Mouse (Mus musculus): ENCODE data around the gene Mpz. TPM values are rescaled to one million over a fixed set of nuclear protein-coding genes. Genes with fewer than 3 reads are reported as not detected.
A peak's percentile ranks its signal among the peaks of the same experiment; 100 is the strongest.

The Mpz gene
- polyA plus RNA-seq, 1 experiment from 2014 or later, result 6.8 TPM

DNA sequence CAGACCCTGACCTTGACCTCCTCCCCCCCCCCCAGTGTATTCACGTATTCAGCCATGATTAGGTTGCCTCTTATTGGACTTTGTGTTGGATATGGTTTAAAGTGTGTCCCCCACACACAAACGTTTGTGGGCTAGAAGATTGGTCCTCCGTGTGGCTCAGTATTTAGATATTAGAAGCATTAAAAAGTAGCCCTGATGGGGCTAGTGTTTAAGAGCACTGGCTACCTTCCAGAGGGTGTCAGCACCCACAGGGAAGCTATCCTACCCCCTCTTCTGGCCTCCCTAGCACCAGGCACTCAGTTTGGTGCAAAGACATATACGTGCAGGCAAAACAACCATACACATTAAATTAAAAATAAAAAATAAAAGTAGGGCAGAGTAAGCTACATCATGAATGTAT, 37.5 kb upstream of the Mpz start:
- no peaks in the 10 kb centered on the region for H3K36me3 ChIP-seq
- H3K9ac ChIP-seq, result no peak overlapping the region
- no peaks in the 10 kb centered on the region for H3K27me3 ChIP-seq
- H3K4me3 ChIP-seq, result no peak overlapping the region
- WGBS, result 70% methylated on average over 4 of the region's 4 CpGs
- no peak overlapping the region for H3K27ac ChIP-seq
- H3K9me3 ChIP-seq, result no peaks in the 10 kb centered on the region
- H3K4me2 ChIP-seq, result peak overlapping the region; percentile 68; the same call in 1 of the 2 replicates
- H3K4me1 ChIP-seq, result peaks cover 19% of the 10 kb centered on the region
- ATAC-seq (ENCODE audit: insufficient number of reproducible peaks, low FRiP score, low TSS enrichment, low read depth), result no peak

DNA sequence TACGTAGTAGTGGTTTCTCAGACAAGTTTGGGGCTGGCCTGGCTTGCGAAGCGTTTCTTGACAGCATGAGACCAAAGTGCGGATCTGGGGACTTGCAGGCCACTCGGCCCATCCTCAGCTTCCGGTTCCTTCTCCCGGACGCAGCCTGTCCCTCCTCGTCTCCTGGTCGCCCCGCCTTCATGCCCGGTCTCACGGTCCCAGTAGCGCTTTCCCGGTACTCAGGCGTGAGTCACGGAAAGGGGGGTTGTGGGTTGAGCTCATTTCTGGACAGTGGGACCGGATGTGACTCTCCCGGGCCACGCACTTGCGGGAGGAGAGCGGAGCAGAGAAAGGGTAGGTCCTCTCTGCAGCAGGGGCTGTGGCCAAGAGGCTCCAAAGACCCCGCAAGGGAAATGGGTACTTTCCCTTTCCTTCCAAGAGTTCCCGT, 36.6 kb upstream of the Mpz start, which contains the start of gene Cfap126:
TSS of gene Cfap126 (plus strand) at position 46 of the 427 bp plus-strand sequence.
- Histone ChIP-seq H3K4me2 (peak within 1 kb of the TSS; percentile 68), H3K36me3 (no peaks in the 10 kb centered on the region), H3K9ac (peak within 1 kb of the TSS; percentile 65), H3K27me3 (no peaks in the 10 kb centered on the region), H3K4me3 (peak within 1 kb of the TSS; percentile 54), H3K4me1 (peaks cover 19% of the 10 kb centered on the region), H3K9me3 (no peaks in the 10 kb centered on the region), H3K27ac (peak within 1 kb of the TSS; percentile 80)
- WGBS, result under 1% methylated on average over 24 of the region's 24 CpGs
- ATAC-seq (ENCODE audit: insufficient number of reproducible peaks, low FRiP score, low TSS enrichment, low read depth), result no peak

DNA sequence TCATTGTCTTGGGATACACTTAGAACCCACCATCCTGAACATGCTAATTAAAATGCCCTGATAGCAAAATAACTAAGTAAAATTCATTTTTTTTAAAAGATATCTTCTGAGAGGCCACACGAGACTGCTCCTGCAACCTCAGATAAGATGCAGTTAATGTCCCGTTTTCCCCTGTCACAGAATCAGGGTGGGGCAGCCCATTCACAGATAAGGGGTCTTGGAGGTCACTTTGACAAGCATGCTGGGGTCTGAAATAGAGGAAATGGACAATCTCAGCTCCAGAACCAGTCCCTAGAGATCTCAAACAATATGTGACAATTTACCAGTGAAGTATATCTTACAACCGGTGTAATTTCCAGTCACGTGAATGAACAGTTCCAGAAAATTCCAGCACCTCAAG, 34.2 kb upstream of the Mpz start:
- 65% methylated on average over 4 of the region's 4 CpGs for WGBS
- Histone ChIP-seq H3K27ac (no peak overlapping the region), H3K4me1 (peaks cover 12% of the 10 kb centered on the region), H3K4me3 (no peak overlapping the region), H3K9ac (no peak overlapping the region), H3K9me3 (no peaks in the 10 kb centered on the region), H3K27me3 (no peaks in the 10 kb centered on the region), H3K4me2 (no peak overlapping the region), H3K36me3 (no peaks in the 10 kb centered on the region)
- no peak for ATAC-seq (ENCODE audit: insufficient number of reproducible peaks, low FRiP score, low TSS enrichment, low read depth)

DNA sequence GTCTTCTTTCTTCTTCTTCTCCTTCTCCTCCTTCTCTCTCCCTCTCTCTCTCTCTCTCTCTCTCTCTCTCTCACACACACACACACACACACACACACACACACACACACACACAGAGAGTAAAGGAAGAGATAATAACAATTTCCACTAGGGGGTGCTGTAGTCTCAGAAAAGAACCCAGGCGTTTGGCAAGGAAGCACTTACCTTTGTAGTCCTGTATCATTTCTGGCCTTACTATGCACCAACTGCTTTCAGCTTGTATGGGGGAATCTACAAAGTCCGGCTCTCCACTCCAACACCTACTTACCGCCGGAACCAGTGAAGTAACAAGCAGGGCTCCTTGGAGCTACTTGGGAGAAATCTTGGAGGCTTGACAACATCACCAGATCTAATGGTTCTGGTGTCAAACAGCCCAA, 32.2 kb upstream of the Mpz start:
- no peak for ATAC-seq (ENCODE audit: insufficient number of reproducible peaks, low FRiP score, low TSS enrichment, low read depth)
- Histone ChIP-seq H3K9ac (no peak overlapping the region), H3K4me3 (no peak overlapping the region), H3K4me2 (no peak overlapping the region), H3K36me3 (no peaks in the 10 kb centered on the region), H3K9me3 (no peaks in the 10 kb centered on the region), H3K27ac (no peak overlapping the region), H3K27me3 (no peaks in the 10 kb centered on the region), H3K4me1 (peaks cover 5% of the 10 kb centered on the region)
- 6% methylated on average over 4 of the region's 4 CpGs for WGBS

DNA sequence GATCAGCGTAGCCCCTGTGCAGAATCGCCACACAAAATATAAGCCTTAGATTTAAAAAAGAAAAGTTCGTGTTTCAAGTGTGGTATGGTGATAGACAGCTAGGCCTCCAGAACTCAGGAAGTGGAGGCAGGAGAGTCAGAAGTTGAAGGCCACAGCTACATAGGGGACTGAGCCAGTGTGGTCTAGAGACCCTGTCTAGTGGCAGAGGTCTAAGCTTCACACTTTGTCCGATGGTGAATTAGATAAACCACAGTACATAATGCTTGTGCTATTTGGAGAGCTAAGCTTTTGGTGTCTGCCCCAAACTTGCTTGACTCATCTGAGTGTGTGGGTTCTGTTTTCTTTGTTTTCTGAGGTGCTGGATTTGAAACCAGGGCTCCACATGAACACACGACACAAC, 31.5 kb upstream of the Mpz start:
- Histone ChIP-seq H3K9ac (no peak overlapping the region), H3K4me2 (no peak overlapping the region), H3K9me3 (no peaks in the 10 kb centered on the region), H3K4me1 (no peaks in the 10 kb centered on the region), H3K27me3 (no peaks in the 10 kb centered on the region), H3K4me3 (no peak overlapping the region), H3K27ac (no peak overlapping the region), H3K36me3 (no peaks in the 10 kb centered on the region)
- 85% methylated on average over 5 of the region's 5 CpGs for WGBS
- ATAC-seq (ENCODE audit: insufficient number of reproducible peaks, low FRiP score, low TSS enrichment, low read depth), result no peak

DNA sequence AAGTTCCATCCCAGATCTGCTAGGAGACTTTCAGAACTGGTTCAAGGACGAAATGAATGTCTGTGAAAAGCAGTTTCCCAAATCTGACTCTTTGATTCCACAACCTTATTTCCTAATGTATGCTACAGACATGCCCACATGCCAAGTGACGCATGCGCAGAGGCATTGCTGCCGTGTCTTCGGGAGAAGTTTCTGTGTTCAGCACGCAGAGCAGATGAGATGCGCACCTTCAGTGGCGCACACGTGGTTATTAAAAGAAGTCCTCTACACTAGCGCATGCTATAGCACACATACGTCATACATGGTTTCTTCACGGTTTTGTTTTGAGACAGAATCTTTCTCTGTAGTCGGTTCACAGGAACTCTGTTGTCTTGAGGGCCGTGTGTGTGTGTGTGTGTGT, 31.1 kb upstream of the Mpz start:
- 81% methylated on average over 14 of the region's 14 CpGs for WGBS
- ATAC-seq (ENCODE audit: insufficient number of reproducible peaks, low FRiP score, low TSS enrichment, low read depth), result no peak

DNA sequence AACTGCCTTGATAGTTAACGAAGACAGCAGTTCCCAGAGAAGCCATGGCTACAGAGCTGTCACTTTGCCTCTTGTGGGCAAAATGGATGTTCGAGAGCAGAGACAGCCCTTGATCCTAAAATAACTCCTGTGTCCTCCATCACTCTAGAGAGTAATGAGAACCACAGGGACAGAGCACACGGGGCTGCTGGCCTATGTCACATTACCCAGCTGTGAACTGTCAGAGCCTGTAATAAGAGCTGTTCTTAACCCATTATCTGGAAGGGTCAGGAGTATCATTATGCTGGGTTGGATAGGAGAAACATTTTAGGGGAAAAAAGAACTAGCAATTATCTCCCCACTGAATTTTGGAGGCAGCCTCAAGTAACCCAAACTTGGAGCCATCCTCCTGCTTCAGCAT, 29.6 kb upstream of the Mpz start:
- Histone ChIP-seq H3K36me3 (no peaks in the 10 kb centered on the region), H3K9ac (no peak overlapping the region), H3K4me3 (no peak overlapping the region), H3K9me3 (no peaks in the 10 kb centered on the region), H3K4me2 (no peak overlapping the region), H3K27ac (no peak overlapping the region), H3K27me3 (no peaks in the 10 kb centered on the region), H3K4me1 (no peaks in the 10 kb centered on the region)
- 29% methylated on average over 3 of the region's 3 CpGs for WGBS
- no peak for ATAC-seq (ENCODE audit: insufficient number of reproducible peaks, low FRiP score, low TSS enrichment, low read depth)

More for the DNA sequence above, 31.1 kb upstream of the Mpz start:
- H3K9me3 ChIP-seq, result no peaks in the 10 kb centered on the region
- no peaks in the 10 kb centered on the region for H3K36me3 ChIP-seq
- H3K27me3 ChIP-seq, result no peaks in the 10 kb centered on the region
- H3K4me3 ChIP-seq, result no peak overlapping the region
- H3K4me2 ChIP-seq, result no peak overlapping the region
- no peak overlapping the region for H3K9ac ChIP-seq
- no peaks in the 10 kb centered on the region for H3K4me1 ChIP-seq
- H3K27ac ChIP-seq, result no peak overlapping the region

DNA sequence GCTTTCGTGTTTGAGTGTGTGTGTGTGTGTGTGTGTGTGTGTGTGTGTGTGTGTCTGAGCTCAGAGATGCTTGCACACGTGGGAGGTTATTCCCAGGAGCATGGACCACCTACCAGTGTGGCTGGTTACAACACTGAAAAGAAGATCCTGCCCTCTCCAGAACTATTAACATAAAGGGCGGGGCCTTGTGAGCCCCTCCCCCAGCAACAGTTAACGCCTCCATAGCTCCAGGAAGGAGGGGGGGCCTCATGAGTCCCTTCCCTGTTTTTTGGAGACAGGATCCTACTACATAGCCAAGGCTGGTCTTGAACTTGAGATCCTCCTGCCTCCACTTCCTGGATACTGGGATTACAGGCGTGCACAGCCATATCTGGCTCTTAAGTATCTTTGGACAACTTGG, 28.7 kb upstream of the Mpz start:
- Histone ChIP-seq H3K4me3 (no peak overlapping the region), H3K9me3 (no peaks in the 10 kb centered on the region), H3K27me3 (no peaks in the 10 kb centered on the region), H3K27ac (no peak overlapping the region), H3K9ac (no peak overlapping the region), H3K36me3 (peaks cover under 1% of the 10 kb centered on the region; the same call in 1 of the 2 replicates), H3K4me2 (no peak overlapping the region), H3K4me1 (no peaks in the 10 kb centered on the region)
- 45% methylated on average over 5 of the region's 5 CpGs for WGBS
- 0 out of 2 replicates have a peak, but pooled peaks have one; percentile 28 for ATAC-seq (ENCODE audit: insufficient number of reproducible peaks, low FRiP score, low TSS enrichment, low read depth)

DNA sequence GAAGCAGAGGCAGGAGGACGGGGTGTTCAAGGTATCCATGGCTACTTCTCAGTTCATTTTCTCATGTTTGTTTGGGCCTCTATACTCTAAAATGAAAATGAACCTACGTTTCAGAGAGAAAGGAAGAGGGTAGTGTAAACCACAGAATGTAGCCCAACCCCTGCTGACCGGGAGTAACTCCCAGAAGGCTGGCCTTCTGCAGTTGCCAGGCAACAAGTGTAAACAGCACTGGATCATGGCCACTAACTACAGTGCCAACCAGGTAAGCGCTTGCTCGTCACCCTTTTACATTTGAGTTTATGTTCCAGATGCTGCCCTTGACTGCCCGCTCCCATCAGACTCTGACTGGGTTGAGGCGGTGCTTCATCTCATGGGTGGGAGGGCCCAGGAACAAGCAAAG, 27.6 kb upstream of the Mpz start:
- Histone ChIP-seq H3K36me3 (peaks cover 8% of the 10 kb centered on the region; the same call in 1 of the 2 replicates), H3K27me3 (no peaks in the 10 kb centered on the region), H3K27ac (no peak overlapping the region), H3K4me3 (no peak overlapping the region), H3K4me2 (no peak overlapping the region), H3K4me1 (no peaks in the 10 kb centered on the region), H3K9ac (no peak overlapping the region), H3K9me3 (no peaks in the 10 kb centered on the region)
- no peak for ATAC-seq (ENCODE audit: insufficient number of reproducible peaks, low FRiP score, low TSS enrichment, low read depth)
- WGBS, result 31% methylated on average over 7 of the region's 7 CpGs

DNA sequence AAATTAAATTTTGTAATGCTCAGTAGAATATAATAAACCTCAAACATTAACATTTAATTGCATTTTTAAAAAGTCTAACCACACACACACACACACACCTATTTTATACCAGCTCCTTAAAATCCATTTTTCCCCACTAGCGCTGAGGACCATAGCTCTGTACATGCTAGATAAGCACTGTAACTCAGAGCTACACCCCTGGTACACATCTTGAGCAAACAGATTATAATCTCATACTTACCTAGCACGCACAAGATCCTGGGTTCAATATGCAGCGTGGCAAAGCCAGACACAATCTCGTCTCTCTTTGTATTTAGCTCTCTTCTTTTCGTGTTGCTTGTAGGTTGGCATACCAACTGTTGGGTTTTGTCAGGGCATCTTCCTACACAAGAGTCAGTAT, 26.1 kb upstream of the Mpz start:
- H3K4me3 ChIP-seq, result no peak overlapping the region
- no peak overlapping the region for H3K27ac ChIP-seq
- no peaks in the 10 kb centered on the region for H3K4me1 ChIP-seq
- H3K9ac ChIP-seq, result no peak overlapping the region
- H3K27me3 ChIP-seq, result no peaks in the 10 kb centered on the region
- no peaks in the 10 kb centered on the region for H3K9me3 ChIP-seq
- H3K36me3 ChIP-seq, result peaks cover 21% of the 10 kb centered on the region
- H3K4me2 ChIP-seq, result no peak overlapping the region
- no peak for ATAC-seq (ENCODE audit: insufficient number of reproducible peaks, low FRiP score, low TSS enrichment, low read depth)
- 89% methylated on average over 5 of the region's 5 CpGs for WGBS

DNA sequence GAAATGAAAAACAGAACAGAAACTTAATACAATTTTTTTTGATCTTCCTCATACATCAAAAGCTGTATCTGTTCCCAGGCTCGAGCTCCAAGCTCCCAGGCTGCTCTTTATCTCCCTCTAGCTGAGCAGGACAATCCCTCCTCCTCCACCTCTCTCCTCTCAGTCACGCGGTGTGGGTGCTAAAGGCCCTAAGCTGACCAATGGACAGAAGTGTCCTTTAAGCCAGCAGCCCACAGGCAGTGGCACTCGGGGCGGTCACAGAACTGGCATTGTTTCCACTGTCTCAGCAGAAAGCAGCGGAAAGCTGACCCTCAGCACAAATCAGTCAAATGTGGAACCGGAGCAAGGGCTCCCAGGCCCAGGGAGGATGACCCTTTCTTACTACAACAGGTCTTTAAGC, 21.3 kb upstream of the Mpz start:
- peaks cover 57% of the 10 kb centered on the region for H3K36me3 ChIP-seq
- WGBS, result 71% methylated on average over 7 of the region's 7 CpGs

DNA sequence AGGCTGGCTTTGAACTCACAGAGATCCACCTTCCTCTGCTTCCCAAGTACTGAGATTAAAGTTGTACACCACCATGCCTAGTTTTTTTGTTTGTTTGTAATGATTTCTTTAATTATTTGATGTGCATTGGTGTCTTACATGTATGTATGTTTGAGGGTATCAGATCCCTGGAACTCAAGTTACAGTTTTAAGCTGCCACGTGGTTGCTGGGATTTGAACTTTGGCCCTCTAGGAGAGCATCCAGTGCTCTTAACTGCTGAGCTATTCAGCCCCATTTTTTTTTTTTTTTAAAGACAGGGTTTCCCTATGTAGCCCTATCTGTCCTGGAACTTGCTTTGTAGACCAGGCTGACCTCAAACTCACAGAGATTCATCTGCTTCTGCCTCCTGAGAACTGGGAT, 19.5 kb upstream of the Mpz start:
- peaks cover 72% of the 10 kb centered on the region for H3K36me3 ChIP-seq
- ATAC-seq (ENCODE audit: insufficient number of reproducible peaks, low FRiP score, low TSS enrichment, low read depth), result no peak
- H3K9me3 ChIP-seq, result no peaks in the 10 kb centered on the region
- H3K9ac ChIP-seq, result no peak overlapping the region
- H3K4me2 ChIP-seq, result no peak overlapping the region
- WGBS, result 81% methylated on average over 1 of the region's 1 CpGs
- H3K4me3 ChIP-seq, result no peak overlapping the region
- H3K27me3 ChIP-seq, result no peaks in the 10 kb centered on the region
- no peaks in the 10 kb centered on the region for H3K4me1 ChIP-seq
- no peak overlapping the region for H3K27ac ChIP-seq

More for the DNA sequence above, 21.3 kb upstream of the Mpz start:
- Histone ChIP-seq H3K4me1 (no peaks in the 10 kb centered on the region), H3K4me2 (no peak overlapping the region), H3K4me3 (no peak overlapping the region), H3K27me3 (no peaks in the 10 kb centered on the region), H3K27ac (no peak overlapping the region), H3K9ac (no peak overlapping the region), H3K9me3 (no peaks in the 10 kb centered on the region)
- ATAC-seq (ENCODE audit: insufficient number of reproducible peaks, low FRiP score, low TSS enrichment, low read depth), result no peak

DNA sequence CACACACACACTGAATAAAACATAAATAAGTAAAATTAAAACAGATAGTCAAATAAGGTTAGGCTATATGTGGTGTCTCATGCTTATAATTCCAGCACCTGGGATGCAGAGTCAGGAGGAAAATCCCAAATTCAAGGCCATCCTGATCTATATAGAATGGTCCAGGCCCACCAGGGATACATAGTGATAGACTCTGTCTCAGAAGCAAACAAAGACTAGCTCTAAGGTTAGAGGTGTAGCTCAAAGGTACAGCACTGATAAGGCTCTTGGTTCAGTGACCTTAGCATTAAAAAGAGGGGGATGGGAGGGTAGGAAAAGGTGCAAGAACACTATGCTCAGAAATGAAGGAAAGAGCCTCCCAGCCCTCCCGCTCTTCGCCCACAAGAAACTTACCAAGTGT, 14.9 kb upstream of the Mpz start:
- ATAC-seq (ENCODE audit: insufficient number of reproducible peaks, low FRiP score, low TSS enrichment, low read depth), result no peak
- 96% methylated on average over 2 of the region's 2 CpGs for WGBS
- Histone ChIP-seq H3K9ac (no peak overlapping the region), H3K27ac (no peak overlapping the region), H3K4me1 (no peaks in the 10 kb centered on the region), H3K4me2 (no peak overlapping the region), H3K27me3 (no peaks in the 10 kb centered on the region), H3K4me3 (no peak overlapping the region), H3K36me3 (peaks cover 76% of the 10 kb centered on the region), H3K9me3 (no peaks in the 10 kb centered on the region)

Measured in limb, embryonic 15.5 days (tissue).